Mouse (Mus musculus) lung, postnatal 0 days (tissue): ENCODE measurements around the gene Gpr132.

Experiments used
- CTCF ChIP-seq: IDR thresholded peaks from 2 replicates; pipeline ENCODE4 v1.5.1; 2016; ENCODE audit warnings: antibody characterized with exemption, mild to moderate bottlenecking
- EP300 ChIP-seq: IDR thresholded peaks from 2 replicates; pipeline ENCODE4 v1.6.1; 2016; ENCODE audit warnings: antibody characterized with exemption, mild to moderate bottlenecking, control low read depth

DNA sequence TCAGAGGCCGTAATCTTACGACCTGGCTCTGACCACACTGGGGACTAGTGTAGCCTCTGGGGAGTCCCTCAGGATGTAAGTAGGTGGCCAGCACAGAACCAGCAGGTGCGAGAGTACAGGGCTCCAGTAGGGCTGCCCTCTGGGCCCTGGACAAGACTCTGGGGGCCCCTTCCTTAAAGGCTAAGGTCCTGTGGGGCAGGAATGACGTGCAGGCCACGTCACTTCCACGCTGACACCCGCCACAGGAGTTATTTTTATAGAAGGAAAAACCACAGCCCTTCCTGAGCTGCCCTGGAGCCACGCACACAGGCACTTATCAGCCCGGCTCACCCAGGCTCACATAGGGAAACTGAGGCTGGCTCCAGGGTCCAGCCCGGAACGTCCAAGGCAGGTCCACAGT is 49.5 kb upstream of the Gpr132 start:
- TF ChIP-seq CTCF: no peak
- TF ChIP-seq EP300: no peak
